Mouse (Mus musculus): ENCODE results near the gene Zfp385b. TPM values are rescaled to one million over a fixed set of nuclear protein-coding genes. Genes with fewer than 3 reads are reported as not detected.

Gene Zfp385b
- polyA plus RNA-seq, 1 experiment from 2014 or later: 2.5 TPM

DNA sequence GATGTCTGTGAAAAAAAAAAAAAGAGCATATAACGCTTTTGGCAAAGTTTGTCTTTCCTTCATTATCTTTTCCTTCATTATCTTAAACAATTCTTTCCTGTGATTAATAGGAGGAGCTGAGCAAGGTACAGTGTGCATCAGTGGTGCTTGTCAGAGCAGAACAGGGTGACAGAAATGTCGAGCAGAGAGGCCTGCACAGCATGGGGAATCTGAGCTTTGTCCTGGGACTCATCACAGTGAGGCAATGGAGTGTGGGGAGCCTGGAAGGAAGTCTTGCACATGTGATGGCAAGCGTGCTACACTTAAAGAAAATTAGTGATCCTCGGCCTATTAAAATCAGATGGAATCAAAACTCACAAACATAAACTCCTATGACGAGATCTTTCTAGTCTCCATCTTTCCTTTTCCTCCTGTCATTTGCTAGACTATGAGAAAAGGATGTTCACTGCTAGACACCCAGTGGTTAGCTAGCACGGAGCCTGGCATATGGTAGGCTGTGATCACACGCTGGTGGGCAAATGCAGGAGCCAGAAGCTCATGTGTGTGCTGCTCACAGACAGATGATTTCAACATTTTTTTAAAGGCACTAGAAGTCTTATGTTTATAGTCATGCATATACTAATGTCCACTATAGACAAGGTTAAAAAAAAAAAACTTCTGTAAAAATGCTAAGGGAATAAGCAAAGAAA, 209.0 kb downstream of the Zfp385b start:
- H3K4me3 ChIP-seq (ENCODE audit: low read depth, low read length): no peak overlapping the region
- DNase-seq (ENCODE audit: low spot score) (no peak), ATAC-seq (ENCODE audit: low FRiP score) (no peak)
- H3K4me1 ChIP-seq (replicated peaks; ENCODE audit: control insufficient read depth, insufficient read depth, low read length): no peaks in the 10 kb centered on the region
- H3K9me3 ChIP-seq (ENCODE audit: control insufficient read depth, low read length): no peaks in the 10 kb centered on the region
- no peaks in the 10 kb centered on the region for H3K36me3 ChIP-seq (ENCODE audit: control insufficient read depth, insufficient read depth, low read length)
- no peak overlapping the region for H3K27ac ChIP-seq (ENCODE audit: low read depth, low read length)
- no peak overlapping the region for H3K4me2 ChIP-seq (replicated peaks; ENCODE audit: low read depth, low read length)
- no peak overlapping the region for H3K9ac ChIP-seq (ENCODE audit: low read depth, low read length)
- 86% methylated on average over 7 of the region's 7 CpGs for WGBS
- no peaks in the 10 kb centered on the region for H3K27me3 ChIP-seq (ENCODE audit: control insufficient read depth, insufficient read depth, low read length)

DNA sequence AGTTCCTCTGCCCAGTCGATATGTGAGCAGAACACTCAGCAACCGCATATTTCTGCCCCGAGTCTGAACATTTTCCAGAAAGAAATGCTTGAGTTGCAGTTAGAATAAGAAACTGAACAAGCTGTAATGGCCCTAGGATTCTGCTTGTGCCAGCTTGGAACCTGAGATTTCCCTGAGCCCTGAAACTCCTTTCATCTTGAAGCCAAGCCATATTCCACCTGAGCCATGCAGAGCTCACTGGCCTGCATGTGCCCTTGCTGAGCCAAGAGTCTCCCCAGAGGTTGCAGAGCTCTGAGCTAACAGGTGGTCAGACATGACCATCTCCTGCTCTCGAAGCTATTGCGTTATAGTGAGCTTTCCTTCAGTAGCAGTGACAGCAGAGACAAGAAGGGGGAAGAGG, 210.0 kb downstream of the Zfp385b start:
- Histone ChIP-seq H3K27me3 (ENCODE audit: control insufficient read depth, insufficient read depth, low read length) (no peaks in the 10 kb centered on the region), H3K36me3 (ENCODE audit: control insufficient read depth, insufficient read depth, low read length) (no peaks in the 10 kb centered on the region), H3K9ac (ENCODE audit: low read depth, low read length) (no peak overlapping the region), H3K4me3 (ENCODE audit: low read depth, low read length) (no peak overlapping the region), H3K4me2 (replicated peaks; ENCODE audit: low read depth, low read length) (no peak overlapping the region), H3K4me1 (replicated peaks; ENCODE audit: control insufficient read depth, insufficient read depth, low read length) (no peaks in the 10 kb centered on the region), H3K27ac (ENCODE audit: low read depth, low read length) (no peak overlapping the region), H3K9me3 (ENCODE audit: control insufficient read depth, low read length) (no peaks in the 10 kb centered on the region)
- DNase-seq (ENCODE audit: low spot score) (no peak), ATAC-seq (ENCODE audit: low FRiP score) (no peak)
- WGBS: 80% methylated on average over 5 of the region's 5 CpGs

DNA sequence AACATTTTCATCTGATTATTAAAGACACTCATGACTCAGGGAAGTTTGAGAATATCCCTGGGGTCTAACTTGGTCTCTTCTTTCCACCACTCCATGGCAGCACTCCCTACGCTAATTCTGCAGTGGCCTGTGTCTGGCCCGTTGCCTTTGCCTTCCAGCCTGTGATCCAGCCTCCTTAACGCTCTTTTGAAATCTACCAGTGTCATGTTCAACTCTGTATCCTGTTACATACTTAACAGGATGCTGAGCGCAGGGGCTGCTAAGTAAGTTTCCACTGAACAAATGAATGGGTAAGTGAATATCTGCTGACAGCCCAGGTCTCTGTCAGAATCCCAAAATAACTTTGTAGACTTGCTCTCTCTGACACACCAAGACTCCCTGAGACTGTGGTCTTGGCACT, 210.8 kb downstream of the Zfp385b start:
- Histone ChIP-seq H3K4me2 (replicated peaks; ENCODE audit: low read depth, low read length) (no peak overlapping the region), H3K9ac (ENCODE audit: low read depth, low read length) (no peak overlapping the region), H3K9me3 (ENCODE audit: control insufficient read depth, low read length) (no peaks in the 10 kb centered on the region), H3K4me1 (replicated peaks; ENCODE audit: control insufficient read depth, insufficient read depth, low read length) (no peaks in the 10 kb centered on the region), H3K4me3 (ENCODE audit: low read depth, low read length) (no peak overlapping the region), H3K27me3 (ENCODE audit: control insufficient read depth, insufficient read depth, low read length) (no peaks in the 10 kb centered on the region), H3K36me3 (ENCODE audit: control insufficient read depth, insufficient read depth, low read length) (no peaks in the 10 kb centered on the region), H3K27ac (ENCODE audit: low read depth, low read length) (no peak overlapping the region)
- no peak for ATAC-seq (ENCODE audit: low FRiP score)
- DNase-seq (ENCODE audit: low spot score): no peak
- WGBS: 71% methylated on average over 4 of the region's 4 CpGs

DNA sequence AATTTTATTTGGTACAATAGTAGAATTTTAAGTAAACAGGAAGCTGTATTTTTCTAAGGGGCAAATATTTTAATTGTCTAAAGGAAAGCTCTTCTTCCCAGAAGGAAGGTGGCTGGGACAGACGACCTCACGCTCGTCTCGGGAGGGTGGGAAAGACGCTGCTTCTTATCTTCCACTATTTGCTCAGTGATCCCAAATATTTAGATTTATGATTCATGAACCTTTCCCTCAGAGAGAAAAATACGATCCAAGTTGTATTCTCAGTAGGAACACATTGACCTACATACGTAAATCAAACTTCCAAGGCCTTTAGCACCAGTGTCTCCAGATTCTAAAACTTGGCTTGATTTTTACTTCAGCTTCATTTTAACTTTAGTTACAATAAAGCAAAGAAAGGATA, 226.0 kb downstream of the Zfp385b start:
- no peak overlapping the region for H3K4me3 ChIP-seq (ENCODE audit: low read depth, low read length)
- WGBS: 91% methylated on average over 7 of the region's 7 CpGs
- no peaks in the 10 kb centered on the region for H3K4me1 ChIP-seq (replicated peaks; ENCODE audit: control insufficient read depth, insufficient read depth, low read length)
- H3K9ac ChIP-seq (ENCODE audit: low read depth, low read length): no peak overlapping the region
- H3K27ac ChIP-seq (ENCODE audit: low read depth, low read length): no peak overlapping the region
- no peaks in the 10 kb centered on the region for H3K27me3 ChIP-seq (ENCODE audit: control insufficient read depth, insufficient read depth, low read length)
- no peaks in the 10 kb centered on the region for H3K9me3 ChIP-seq (ENCODE audit: control insufficient read depth, low read length)
- no peaks in the 10 kb centered on the region for H3K36me3 ChIP-seq (ENCODE audit: control insufficient read depth, insufficient read depth, low read length)
- H3K4me2 ChIP-seq (replicated peaks; ENCODE audit: low read depth, low read length): no peak overlapping the region
- ATAC-seq (ENCODE audit: low FRiP score) (no peak), DNase-seq (ENCODE audit: low spot score) (no peak)

DNA sequence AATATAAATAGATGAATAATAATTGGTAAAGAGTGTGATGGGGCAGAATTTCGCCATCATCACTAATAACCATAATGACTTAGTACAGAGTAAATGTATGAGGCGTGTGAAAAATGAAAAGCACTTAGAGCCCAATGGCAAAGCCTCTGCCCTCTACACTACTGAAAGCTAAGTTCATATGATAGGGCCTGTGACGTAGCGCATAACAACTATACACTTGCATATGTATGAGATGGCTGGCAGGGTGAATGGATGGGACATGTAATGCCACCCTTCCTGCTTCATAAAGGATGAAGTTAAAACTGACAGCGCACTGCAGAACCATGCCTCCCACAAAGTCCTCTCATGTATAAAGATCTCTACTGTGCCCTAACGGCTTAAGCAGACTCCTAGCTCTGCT, 226.9 kb downstream of the Zfp385b start:
- Histone ChIP-seq H3K4me3 (ENCODE audit: low read depth, low read length) (no peak overlapping the region), H3K9ac (ENCODE audit: low read depth, low read length) (no peak overlapping the region), H3K4me1 (replicated peaks; ENCODE audit: control insufficient read depth, insufficient read depth, low read length) (no peaks in the 10 kb centered on the region), H3K36me3 (ENCODE audit: control insufficient read depth, insufficient read depth, low read length) (no peaks in the 10 kb centered on the region), H3K27ac (ENCODE audit: low read depth, low read length) (no peak overlapping the region), H3K27me3 (ENCODE audit: control insufficient read depth, insufficient read depth, low read length) (no peaks in the 10 kb centered on the region), H3K9me3 (ENCODE audit: control insufficient read depth, low read length) (no peaks in the 10 kb centered on the region), H3K4me2 (replicated peaks; ENCODE audit: low read depth, low read length) (no peak overlapping the region)
- WGBS: 86% methylated on average over 6 of the region's 6 CpGs
- no peak for ATAC-seq (ENCODE audit: low FRiP score)
- DNase-seq (ENCODE audit: low spot score): no peak

DNA sequence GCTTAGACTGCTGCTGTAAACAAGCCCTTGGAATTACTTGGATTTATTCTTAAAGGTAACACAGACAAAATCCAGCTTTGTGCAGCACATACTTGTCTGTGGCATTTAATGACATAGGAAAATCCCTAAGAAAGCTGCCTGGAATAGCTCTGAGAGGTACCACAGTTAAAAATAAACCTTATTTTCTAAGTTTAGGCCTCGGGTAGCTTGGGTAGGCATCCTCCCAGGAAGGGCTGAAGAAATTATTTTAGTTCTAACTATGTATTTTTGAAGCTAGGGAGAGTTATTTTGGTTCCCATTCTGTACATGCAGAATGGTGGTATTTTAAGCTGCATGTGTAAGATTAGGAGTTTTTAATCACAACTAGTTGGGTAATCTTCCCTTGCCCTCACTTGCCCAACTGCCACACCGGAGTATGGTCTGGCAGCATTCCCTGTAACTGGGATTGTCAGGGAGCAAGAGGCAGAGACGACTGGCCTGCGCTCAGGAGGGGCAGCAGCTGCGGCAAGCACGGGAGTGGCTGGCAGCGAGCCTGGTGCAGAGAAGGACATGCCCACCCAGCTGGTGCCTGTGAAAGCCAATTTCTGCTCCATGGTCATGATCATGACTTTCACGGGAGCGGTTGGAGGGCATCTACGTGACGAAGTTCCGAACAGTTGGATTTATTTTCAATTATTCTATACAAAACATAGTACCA, 230.1 kb downstream of the Zfp385b start:
- Histone ChIP-seq H3K9me3 (ENCODE audit: control insufficient read depth, low read length) (no peaks in the 10 kb centered on the region), H3K4me2 (replicated peaks; ENCODE audit: low read depth, low read length) (no peak overlapping the region), H3K27ac (ENCODE audit: low read depth, low read length) (no peak overlapping the region), H3K4me3 (ENCODE audit: low read depth, low read length) (no peak overlapping the region), H3K4me1 (replicated peaks; ENCODE audit: control insufficient read depth, insufficient read depth, low read length) (no peaks in the 10 kb centered on the region), H3K9ac (ENCODE audit: low read depth, low read length) (no peak overlapping the region), H3K27me3 (ENCODE audit: control insufficient read depth, insufficient read depth, low read length) (no peaks in the 10 kb centered on the region), H3K36me3 (ENCODE audit: control insufficient read depth, insufficient read depth, low read length) (no peaks in the 10 kb centered on the region)
- DNase-seq (ENCODE audit: low spot score): no peak
- WGBS: 89% methylated on average over 12 of the region's 12 CpGs
- no peak for ATAC-seq (ENCODE audit: low FRiP score)

DNA sequence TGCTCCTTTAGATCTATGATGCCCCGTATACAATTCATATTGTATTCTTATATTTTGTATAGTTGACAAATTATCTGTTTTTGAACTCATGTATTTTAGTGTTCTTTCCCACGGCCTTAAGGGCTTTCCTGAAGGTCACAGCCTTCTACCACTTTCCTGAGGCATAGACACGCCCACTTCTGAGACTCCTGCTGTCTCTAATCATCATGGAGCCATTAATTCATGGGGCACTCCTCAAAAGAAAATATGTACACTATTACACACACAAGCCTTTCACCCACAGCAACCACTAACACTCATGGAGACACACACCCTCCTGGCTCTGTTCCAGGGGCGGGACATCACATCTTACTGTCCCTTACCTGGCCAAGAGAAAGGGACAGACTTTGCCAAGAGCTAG, 232.1 kb downstream of the Zfp385b start:
- WGBS: 85% methylated on average over 4 of the region's 4 CpGs

DNA sequence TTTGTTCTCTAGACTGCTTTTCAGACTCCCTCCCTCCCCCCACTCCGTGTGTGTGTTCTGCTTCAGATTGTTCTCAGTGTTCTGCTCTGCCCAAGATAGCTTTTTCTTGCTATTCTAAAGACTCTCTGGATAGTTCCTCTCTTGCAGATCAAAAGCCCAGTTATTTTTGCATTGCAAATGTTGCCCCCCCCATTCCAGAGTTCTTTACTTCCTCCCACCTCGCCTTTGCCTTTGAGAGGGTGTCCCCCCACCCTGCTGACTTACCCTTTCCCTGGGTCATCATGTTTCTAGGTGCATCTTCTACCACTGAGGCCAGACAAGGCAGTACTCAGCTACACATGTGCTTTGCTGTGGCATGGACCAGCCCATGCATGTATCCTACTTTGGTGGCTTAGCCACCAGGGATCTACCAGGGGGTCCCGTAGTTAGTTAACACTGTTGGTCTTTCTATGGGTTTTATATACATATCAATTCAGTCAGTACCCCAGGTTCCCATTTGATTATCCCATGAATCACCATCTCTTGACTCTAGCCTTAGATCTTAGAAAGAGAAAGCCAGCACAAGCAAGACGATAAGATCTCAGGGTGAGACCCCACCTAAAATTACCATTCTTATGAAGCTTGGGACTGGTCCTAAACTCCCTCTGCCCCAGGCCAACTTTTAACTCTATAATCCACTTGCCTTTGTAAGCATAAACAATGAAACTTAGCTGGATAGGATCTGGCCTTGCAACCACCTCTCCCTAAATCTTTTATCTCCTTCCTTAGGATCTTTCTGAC, 232.7 kb downstream of the Zfp385b start:
- 77% methylated on average over 4 of the region's 4 CpGs for WGBS
- Histone ChIP-seq H3K4me2 (replicated peaks; ENCODE audit: low read depth, low read length) (no peak overlapping the region), H3K27ac (ENCODE audit: low read depth, low read length) (no peak overlapping the region), H3K4me1 (replicated peaks; ENCODE audit: control insufficient read depth, insufficient read depth, low read length) (no peaks in the 10 kb centered on the region), H3K36me3 (ENCODE audit: control insufficient read depth, insufficient read depth, low read length) (no peaks in the 10 kb centered on the region), H3K27me3 (ENCODE audit: control insufficient read depth, insufficient read depth, low read length) (no peaks in the 10 kb centered on the region), H3K9ac (ENCODE audit: low read depth, low read length) (no peak overlapping the region), H3K4me3 (ENCODE audit: low read depth, low read length) (no peak overlapping the region), H3K9me3 (ENCODE audit: control insufficient read depth, low read length) (no peaks in the 10 kb centered on the region)
- DNase-seq (ENCODE audit: low spot score) (no peak), ATAC-seq (ENCODE audit: low FRiP score) (no peak)

More for the DNA sequence above, 232.1 kb downstream of the Zfp385b start:
- no peak overlapping the region for H3K4me3 ChIP-seq (ENCODE audit: low read depth, low read length)
- H3K36me3 ChIP-seq (ENCODE audit: control insufficient read depth, insufficient read depth, low read length): no peaks in the 10 kb centered on the region
- H3K9ac ChIP-seq (ENCODE audit: low read depth, low read length): no peak overlapping the region
- H3K4me2 ChIP-seq (replicated peaks; ENCODE audit: low read depth, low read length): no peak overlapping the region
- DNase-seq (ENCODE audit: low spot score): no peak
- no peaks in the 10 kb centered on the region for H3K9me3 ChIP-seq (ENCODE audit: control insufficient read depth, low read length)
- H3K27me3 ChIP-seq (ENCODE audit: control insufficient read depth, insufficient read depth, low read length): no peaks in the 10 kb centered on the region
- no peak overlapping the region for H3K27ac ChIP-seq (ENCODE audit: low read depth, low read length)
- no peak for ATAC-seq (ENCODE audit: low FRiP score)
- H3K4me1 ChIP-seq (replicated peaks; ENCODE audit: control insufficient read depth, insufficient read depth, low read length): no peaks in the 10 kb centered on the region
